Mouse (Mus musculus) heart, adult 2 months (tissue): Measurements from ENCODE around the gene Cacnb3.

Source experiments
- CTCF ChIP-seq: fragments of 200-600 bp; IDR thresholded peaks from 2 replicates; pipeline ENCODE4 v1.8.1; 2022; ENCODE audit warnings: antibody characterized with exemption, mild to moderate bottlenecking, moderate library complexity
- EP300 ChIP-seq: fragments of 200-500 bp; IDR thresholded peaks from 2 replicates; pipeline ENCODE4 v1.6.1; 2011; ENCODE audit warnings: low read depth, low read length, control low read depth; ENCODE audit not compliant: insufficient read depth
- POLR2A ChIP-seq: fragments of 200-500 bp; IDR thresholded peaks from 2 replicates; pipeline ENCODE4 v1.6.1; 2011; ENCODE audit warnings: mild to moderate bottlenecking, low read depth, low read length, control low read depth; ENCODE audit not compliant: insufficient read depth

DNA sequence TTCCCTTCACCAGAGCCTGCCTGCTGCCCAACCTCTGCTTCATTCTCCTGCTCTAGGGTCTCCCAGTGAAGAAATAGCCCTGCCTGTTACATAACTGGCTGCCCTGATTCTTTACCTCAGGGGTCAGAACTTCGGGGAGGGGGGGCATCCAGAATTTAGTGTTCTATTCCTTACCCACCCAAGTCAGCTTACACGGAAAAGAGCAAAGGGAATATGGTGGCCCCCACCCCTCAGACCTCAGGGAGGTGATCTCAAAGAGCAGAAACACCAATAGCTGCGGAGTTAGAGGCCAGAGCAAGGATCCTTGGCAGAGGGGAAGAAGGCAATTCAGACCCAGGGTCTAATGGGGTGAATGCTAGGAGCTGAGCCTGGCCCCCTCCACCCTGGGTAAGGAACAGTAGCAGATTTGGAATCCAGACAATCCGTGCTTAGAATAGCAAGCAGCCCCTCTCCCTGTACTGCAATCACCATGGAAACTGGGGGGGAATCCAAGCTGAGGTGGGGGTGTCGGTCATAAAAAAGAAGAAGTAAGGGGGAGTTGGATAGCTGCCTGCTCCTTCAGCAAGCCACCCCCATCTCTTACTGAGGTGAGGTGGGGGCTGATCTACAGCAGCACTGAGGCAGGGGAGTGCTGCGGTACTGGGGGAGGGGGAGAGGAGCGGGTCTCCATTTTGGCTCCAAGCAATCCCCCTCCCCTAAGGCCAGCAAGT lies 43.8 kb downstream of the Cacnb3 start:
- TF ChIP-seq CTCF (no peak), POLR2A (no peak), EP300 (no peak)
